Mouse (Mus musculus) ovary, postnatal 14 days (tissue): ENCODE measurements at regions not wholly inside any gene's neighbourhood (a gene's known extent, or its start where the extent isn't known, plus 50 kb on each side); places are given as distances from the start of the nearest gene placed in this dataset.

Experiments
- DNase-seq: peaks from one replicate; pipeline ENCODE4 v3.0.0; 2022; ENCODE audit warnings: low spot score

DNA sequence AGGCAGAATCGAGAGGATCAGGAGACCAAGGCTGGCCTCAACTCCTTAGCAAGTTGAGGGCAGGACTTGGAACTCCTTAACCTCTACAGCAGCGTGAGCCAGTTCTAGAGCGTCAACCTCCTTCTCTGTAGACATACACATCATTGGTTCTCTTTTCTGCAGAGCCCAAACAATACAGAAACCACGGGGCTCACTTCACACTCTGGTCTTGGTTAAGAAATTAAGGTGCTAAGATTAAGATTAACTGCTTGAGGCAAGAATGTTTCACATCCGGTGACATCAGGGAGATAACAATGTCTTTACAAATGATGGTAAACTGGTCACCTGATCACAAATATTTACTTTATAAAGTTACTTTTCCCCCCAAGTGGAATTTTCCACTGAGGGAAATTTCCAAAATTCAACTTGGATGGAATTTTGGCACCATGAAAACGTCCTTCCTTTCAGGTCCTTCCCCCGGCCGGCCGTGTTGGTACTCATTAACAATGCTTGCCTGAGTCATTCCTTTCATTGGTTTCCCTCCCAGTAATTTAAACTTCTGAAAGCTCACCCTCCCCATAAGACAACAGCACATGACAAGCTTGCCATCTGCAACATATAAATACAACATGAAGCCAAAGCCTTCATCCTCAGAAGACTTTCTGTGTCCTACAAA is 77.3 kb upstream of the Kdm7a start:
- DNase-seq, result no peak

DNA sequence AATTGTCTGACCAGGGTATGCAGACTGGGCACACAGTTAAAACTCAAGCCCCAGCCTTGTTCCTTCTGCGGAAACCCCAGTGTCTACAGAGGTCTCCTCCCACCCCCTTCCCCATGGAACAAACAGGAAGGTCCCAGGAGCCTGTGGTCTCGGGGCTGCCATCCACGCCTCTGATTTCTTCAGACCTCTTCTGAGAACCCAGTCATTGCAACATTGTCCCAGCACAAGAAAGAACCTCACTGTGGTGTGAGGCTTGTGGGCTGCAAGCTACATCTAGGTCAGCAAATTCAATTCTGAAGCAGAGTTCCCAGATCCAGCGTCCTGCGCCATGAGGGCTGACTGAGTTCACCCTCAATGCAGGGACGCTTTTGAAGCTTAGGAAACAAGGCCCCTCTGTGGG is 71.7 kb upstream of the Kdm7a start:
- DNase-seq, result no peak

- DNase-seq, result no peak
Observed at GRCm38 (mm10) chr6:39274774-39275502, 68.3 kb upstream of the Kdm7a start.

DNA sequence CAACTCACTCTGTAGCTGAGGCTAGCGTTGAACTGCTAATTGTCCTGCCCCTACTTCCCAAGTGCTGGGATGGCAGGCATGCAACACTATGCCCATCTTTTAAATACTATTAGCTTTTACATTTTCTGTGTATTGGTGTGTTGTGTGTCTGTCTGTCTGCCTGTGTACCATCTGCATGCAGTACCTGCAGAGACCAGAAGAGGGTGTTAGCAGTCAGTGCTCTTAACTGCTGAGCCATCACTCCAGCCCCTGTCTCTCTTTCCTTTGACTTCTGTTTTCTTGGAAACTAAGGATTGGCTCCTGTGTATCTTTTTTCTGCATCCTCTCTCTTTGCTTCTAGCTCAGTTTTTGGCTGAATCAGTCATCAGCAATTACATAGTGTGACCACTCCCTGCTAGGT is 66.8 kb upstream of the Kdm7a start:
- no peak for DNase-seq

DNA sequence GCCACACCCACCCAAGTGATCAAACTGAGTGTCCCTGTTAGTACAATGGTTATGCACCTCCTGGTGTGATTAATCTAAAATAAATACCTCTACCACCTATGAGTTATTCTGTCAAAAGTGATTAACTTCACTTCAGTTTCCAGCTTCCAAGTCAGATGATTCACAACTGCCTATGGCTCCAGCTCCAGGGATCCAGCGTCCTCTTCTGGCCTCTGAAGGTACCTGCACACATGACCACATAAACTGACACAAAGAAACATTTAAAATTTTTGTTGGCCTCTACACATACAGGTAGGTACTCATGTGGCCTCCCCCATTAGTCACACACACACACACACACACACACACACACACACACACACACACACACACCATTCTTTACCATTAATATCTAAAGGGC is 63.9 kb upstream of the Kdm7a start:
- DNase-seq, result no peak

DNA sequence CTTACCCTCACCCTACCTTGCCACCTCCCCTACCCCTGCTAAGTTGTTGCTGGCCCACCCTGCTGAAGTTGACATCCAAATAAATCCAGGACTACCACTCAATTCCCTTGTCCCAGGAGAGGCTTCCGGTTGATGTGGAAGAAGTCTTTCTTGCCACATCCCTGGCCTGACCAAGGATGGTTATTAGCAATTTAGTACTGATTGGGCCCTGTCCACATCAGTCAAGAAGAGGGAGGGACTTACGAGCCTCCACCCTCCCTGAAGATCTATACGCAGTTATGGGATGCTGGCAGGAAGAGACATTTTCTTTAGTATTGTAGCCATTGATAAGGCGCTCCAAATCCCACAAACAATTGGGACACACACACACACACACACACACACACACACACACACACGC is 63.1 kb upstream of the Kdm7a start:
- DNase-seq, result no peak

DNA sequence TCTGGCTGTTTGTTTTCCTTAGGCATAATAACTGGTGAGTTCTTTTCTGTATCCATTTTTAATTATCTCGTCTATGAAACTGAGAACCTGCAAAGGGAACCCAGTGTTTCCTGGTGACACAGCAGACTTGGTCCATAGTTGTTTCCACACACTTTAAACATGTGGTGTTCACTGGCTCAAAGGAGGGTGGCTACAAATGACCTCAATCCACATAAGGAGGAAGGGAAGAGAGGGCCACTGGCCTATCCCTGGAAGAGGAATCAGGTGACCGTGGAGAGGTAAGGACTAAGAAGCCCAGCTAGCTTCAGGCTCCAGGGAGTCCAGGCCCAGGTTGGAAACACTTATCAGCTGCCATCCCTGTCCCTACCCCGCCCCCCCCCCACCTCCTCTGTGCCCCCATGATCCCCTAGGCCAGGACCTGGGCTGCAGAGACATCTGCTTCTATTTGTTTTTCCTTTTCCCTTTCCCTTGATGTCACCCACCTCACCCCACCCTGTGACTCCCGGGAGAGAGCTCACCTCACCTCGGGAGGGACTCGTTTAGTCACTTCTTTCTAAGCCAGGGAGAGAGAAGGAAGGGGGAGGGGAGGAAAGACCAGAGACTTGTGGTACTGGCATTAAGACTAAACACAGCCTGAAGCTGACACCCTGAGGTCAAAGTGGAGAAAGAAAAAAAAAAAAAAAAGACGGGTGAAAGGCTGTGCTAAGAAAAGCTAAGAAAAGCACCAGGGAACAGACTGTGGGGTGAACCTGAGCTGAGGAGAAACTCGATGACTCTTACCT is 62.2 kb upstream of the Kdm7a start:
- DNase-seq, result no peak

DNA sequence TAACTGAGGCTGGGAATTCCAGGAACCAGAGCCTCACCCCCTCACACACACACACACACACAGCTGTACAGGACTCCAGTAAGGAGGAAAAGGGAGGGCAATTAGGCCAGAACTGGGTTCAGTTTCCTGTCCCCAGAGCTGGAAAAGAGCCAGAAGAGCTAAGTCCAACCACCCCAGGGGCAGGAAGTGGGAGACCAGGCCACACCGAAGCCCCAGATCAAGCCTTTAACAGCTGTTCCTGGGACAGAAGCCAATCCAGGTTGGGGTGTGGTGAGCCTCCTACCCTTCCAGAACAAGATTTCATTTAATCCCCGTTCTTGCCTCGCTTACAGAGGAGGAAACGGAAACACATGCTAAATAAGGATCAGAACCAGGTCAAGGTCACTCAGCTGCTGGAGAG is 58.1 kb upstream of the Kdm7a start:
- DNase-seq, result no peak

GRCm38 (mm10) chr6:39263615-39264014 is 57.0 kb upstream of the Kdm7a start:
- DNase-seq, result no peak

DNA sequence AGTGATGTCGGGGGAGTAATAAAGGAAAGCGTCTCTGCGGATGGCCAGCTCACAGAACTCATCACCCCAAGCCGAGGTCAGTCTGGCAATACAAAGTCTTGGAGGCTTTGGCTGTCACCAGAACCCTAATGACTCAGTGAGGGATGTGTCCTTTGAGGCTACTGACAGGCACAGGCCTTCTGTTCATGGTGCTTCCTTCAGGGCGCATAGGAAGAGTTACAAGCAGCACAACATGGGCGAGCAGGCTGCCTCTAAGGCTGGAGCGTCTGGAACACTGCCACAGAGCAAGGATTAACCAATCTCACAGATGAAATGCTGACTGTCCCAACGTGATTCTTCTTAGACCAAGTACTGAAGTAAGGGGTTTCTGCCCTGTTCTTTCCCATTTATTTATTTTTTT is 55.4 kb upstream of the Kdm7a start:
- no peak for DNase-seq

GRCm38 (mm10) chr6:39260480-39260879 is 53.9 kb upstream of the Kdm7a start:
- DNase-seq, result no peak

- DNase-seq, result no peak
Observed at GRCm38 (mm10) chr6:39259129-39259528, 52.5 kb upstream of the Kdm7a start.

GRCm38 (mm10) chr6:39258656-39259055 is 52.1 kb upstream of the Kdm7a start:
- no peak for DNase-seq

GRCm38 (mm10) chr6:39257667-39258395 is 51.2 kb upstream of the Kdm7a start:
- no peak for DNase-seq

DNA sequence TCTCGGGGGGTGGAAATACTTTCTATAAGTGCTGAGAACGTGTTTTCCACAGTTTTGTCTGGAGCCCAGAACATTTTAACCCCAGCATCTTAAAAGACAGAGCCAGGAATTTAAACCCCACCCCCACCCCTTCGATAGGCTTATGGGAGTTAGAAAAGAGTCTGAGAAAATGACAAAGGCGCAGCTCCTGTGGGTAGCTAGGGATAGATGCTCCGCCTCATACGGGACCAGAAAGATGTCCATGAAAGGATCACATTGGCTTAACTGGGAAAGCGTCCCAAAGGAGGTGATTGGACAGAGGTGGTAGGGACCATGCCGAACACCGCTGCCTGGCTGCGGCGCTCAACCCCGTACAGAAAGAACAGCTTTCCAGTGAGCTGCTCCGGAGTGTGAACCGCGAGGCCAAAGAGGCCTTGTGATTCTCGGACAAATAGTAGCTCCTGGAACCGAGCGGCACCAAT is 50.6 kb upstream of the Kdm7a start:
- DNase-seq, result no peak

DNA sequence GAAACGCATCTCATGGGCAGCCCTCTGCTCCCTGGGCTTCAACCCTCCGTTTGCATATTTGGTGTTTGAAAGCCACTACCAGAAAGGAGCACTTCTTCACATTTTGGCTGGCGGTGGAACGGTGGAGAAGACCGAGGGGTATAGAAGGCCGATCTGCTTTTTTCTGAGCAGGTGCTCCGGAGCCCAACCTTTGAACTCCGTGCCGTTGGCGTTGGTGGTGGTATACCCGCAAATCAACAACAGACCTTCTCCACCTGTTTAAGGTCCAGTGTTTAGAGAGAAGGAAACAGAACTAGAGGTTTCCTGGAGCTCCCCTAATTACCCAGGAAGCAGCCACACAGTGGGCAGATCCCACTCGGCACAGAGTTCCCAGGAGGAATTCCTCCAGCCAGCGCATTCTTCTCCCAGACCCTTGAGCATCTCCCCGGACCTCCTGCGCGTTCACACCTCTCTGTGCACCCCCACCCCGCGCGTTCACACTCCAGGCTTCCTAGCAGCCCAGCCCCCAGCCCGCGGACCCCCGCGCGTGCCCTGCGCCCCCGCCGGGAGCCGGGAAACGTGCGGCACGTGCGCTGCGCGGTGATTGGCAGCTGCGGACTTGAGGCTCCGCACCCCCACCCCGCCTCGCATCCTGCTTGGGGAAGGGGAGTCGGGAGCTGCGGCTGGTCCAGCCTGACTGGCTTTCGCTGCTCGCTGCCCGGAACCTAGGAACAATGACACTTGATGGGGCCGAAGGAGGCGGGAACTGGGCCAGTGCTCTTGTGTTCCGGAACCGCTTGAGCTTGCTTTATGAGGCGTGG is 49.9 kb upstream of the Kdm7a start:
- peak; percentile 36 for DNase-seq
